Mouse (Mus musculus) cerebellum, adult 2 months (tissue): ENCODE results near the gene Slc39a9. TPM values are rescaled to one million over a fixed set of nuclear protein-coding genes. Genes with fewer than 3 reads are reported as not detected.

ENCODE experiments used
- DNase-seq, 2 experiments: peaks; one replicate each; pipeline ENCODE4 v3.0.0; 2021
- H3K27ac ChIP-seq: fragments of 200-500 bp; 2 replicates; pipeline ENCODE4 v1.5.1; 2012; ENCODE audit warnings: low read length, control low read depth, inconsistent platforms; ENCODE audit not compliant: insufficient read depth
- H3K27me3 ChIP-seq: fragments of 200-500 bp; 2 replicates; pipeline ENCODE4 v1.6.1; 2012; ENCODE audit warnings: inconsistent platforms, mild to moderate bottlenecking, low read length, moderate library complexity; ENCODE audit not compliant: control insufficient read depth, insufficient read depth
- H3K4me1 ChIP-seq: fragments of 200-500 bp; 2 replicates; pipeline ENCODE4 v1.6.1; 2011; ENCODE audit warnings: low read length; ENCODE audit not compliant: control insufficient read depth, insufficient read depth
- H3K4me3 ChIP-seq: fragments of 200-500 bp; replicated peaks from 2 replicates; pipeline ENCODE3; 2011; ENCODE audit warnings: mild to moderate bottlenecking, low read depth, low read length, control low read depth; ENCODE audit not compliant: insufficient read depth
- CTCF ChIP-seq: fragments of 200-500 bp; IDR thresholded peaks from 2 replicates; pipeline ENCODE4 v1.5.1; 2011; ENCODE audit warnings: low read depth, mild to moderate bottlenecking, control low read depth, low read length, moderate library complexity, borderline replicate concordance; ENCODE audit not compliant: insufficient read depth
- POLR2A ChIP-seq: fragments of 200-500 bp; IDR thresholded peaks from 2 replicates; pipeline ENCODE4 v1.6.1; 2011; ENCODE audit warnings: low read length, control low read depth, borderline replicate concordance; ENCODE audit not compliant: insufficient read depth
- WGBS: fragments of 180-500 bp; shearing (Covaris S2); methylation state at CpG from one replicate; pipeline ENCODE4 v1.1.7; 2018; 5-methylcytosine and 5-hydroxymethylcytosine counted together
- polyA plus RNA-seq: library from polyadenylated mRNA; depleted of rRNA; stranded (reverse); fragments of >200 nt; gene quantifications from 2 replicates; pipeline ENCODE4 v1.2.3, GENCODE M21; 2012

Gene Slc39a9
- polyA plus RNA-seq, 1 experiment: 31.9 TPM

DNA sequence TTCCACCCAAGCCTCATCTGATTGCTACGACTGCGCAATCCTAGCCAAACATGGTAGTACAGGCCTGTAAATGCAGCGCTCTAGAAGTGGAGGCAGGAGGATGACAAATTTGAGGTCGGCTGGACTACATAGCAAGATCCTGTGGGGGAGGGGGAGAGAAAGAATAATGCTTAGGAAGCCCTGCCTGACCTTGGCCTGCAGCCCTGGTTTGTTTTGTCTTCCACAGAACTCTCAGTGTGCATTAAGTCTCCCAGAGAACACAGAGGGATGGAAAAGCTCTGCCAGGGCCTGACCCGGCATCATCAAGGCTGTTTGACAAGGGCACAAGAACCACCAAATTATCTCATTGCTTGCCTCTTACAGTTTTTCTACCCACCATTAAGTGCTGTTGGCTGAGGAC lies 46.0 kb downstream of the Slc39a9 start:
- TF ChIP-seq CTCF: no peak
- TF ChIP-seq POLR2A: no peak
- Histone ChIP-seq H3K27me3 (no peaks in the 10 kb centered on the region; the same call in 1 of the 2 replicates), H3K27ac (no peak overlapping the region), H3K4me3 (no peak overlapping the region), H3K4me1 (peaks cover 5% of the 10 kb centered on the region; the same call in 1 of the 2 replicates)
- 84% methylated on average over 5 of the region's 5 CpGs for WGBS
- no peak for DNase-seq

- WGBS: 32% methylated on average over 12 of the region's 12 CpGs
- Histone ChIP-seq H3K27ac (no peak overlapping the region), H3K4me3 (peak overlapping the region; percentile 54), H3K4me1 (peaks cover 5% of the 10 kb centered on the region; the same call in 1 of the 2 replicates), H3K27me3 (no peaks in the 10 kb centered on the region; the same call in 1 of the 2 replicates)
- DNase-seq: no peak
- TF ChIP-seq CTCF (no peak), POLR2A (no peak)
These were observed 48.0 kb downstream of the Slc39a9 start for GRCm38 (mm10) chr12:80691671-80692091.

GRCm38 (mm10) chr12:80692269-80692972 lies 48.7 kb downstream of the Slc39a9 start, which contains the start of gene Plekhd1:
TSS of gene Plekhd1 (plus strand) at chr12:80692591.
- peak; percentile 57 to 70 for DNase-seq
- no peak within 1 kb of the TSS for H3K27ac ChIP-seq
- WGBS: 2% methylated on average over 52 of the region's 52 CpGs
- no peak for TF ChIP-seq CTCF
- TF ChIP-seq POLR2A: no peak
- peaks cover 3% of the 10 kb centered on the region; the same call in 1 of the 2 replicates for H3K4me1 ChIP-seq
- H3K27me3 ChIP-seq: no peaks in the 10 kb centered on the region; the same call in 1 of the 2 replicates
- peak within 1 kb of the TSS; percentile 54 for H3K4me3 ChIP-seq

GRCm38 (mm10) chr12:80693700-80694099 lies 50.0 kb downstream of the Slc39a9 start:
- no peak for TF ChIP-seq POLR2A
- no peak for TF ChIP-seq CTCF
- no peak overlapping the region for H3K27ac ChIP-seq
- no peaks in the 10 kb centered on the region; the same call in 1 of the 2 replicates for H3K4me1 ChIP-seq
- DNase-seq: no peak
- H3K4me3 ChIP-seq: no peak overlapping the region
- WGBS: 90% methylated on average over 2 of the region's 2 CpGs
- H3K27me3 ChIP-seq: no peaks in the 10 kb centered on the region; the same call in 1 of the 2 replicates

GRCm38 (mm10) chr12:80695004-80695403 lies 51.3 kb downstream of the Slc39a9 start:
- 68% methylated on average over 3 of the region's 3 CpGs for WGBS
- H3K27ac ChIP-seq: no peak overlapping the region
- no peaks in the 10 kb centered on the region; the same call in 1 of the 2 replicates for H3K27me3 ChIP-seq
- no peak for TF ChIP-seq POLR2A
- no peak for TF ChIP-seq CTCF
- DNase-seq: no peak
- H3K4me1 ChIP-seq: no peaks in the 10 kb centered on the region; the same call in 1 of the 2 replicates
- no peak overlapping the region for H3K4me3 ChIP-seq

DNA sequence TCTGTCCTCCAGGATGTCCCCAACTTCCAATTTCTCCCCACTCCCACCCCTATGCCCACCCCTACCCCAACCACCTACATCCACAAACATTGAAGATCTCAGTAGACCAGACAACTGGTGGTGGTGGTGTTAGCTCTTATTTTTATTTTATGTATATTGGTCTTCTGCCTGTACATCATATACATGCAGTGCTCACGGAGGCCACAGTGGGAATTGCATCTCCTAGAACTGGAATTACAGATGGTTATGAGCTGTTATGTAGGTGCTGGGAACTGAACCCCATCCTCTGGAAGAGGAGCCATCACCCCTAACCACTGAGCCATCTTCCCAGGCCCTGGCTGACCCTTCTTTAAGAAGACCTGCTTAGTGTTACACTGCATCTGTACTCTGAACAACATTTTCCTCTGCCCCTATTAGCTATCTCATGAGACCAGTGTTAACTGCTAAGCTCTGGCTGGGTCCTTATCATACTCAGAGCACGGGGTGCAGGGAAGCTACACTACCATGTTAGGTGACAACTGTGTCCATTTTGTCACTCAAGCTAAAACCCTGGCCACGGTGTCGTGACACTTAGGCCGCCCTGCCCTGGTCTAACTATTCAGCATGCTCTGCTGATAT lies 55.0 kb downstream of the Slc39a9 start:
- WGBS: 97% methylated on average over 5 of the region's 5 CpGs
- Histone ChIP-seq H3K27me3 (no peaks in the 10 kb centered on the region; the same call in 1 of the 2 replicates), H3K4me3 (no peak overlapping the region), H3K27ac (no peak overlapping the region), H3K4me1 (no peaks in the 10 kb centered on the region)
- no peak for DNase-seq
- TF ChIP-seq CTCF (no peak), POLR2A (no peak)

- TF ChIP-seq CTCF: no peak
- no peak for TF ChIP-seq POLR2A
- DNase-seq: no peak
These were observed 55.5 kb downstream of the Slc39a9 start for GRCm38 (mm10) chr12:80699144-80699531.

DNA sequence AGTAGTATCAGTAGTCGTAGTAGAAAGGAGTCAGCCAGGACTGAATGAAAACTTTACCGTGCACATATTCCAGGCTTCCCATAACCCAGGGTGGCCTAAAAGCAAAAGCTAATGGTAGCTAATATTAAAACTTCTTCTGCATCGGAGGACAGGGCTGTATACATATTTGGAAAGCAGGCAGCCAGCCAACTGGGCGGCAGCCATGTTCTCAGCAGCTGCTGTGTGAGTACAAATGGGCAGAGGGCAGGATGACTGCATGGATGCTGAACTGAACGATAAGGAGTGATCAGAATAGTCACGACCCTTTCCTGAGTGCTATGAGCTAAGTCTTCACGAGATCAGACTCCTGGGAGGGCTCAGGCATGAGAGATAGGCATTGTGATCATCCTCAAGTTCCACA lies 57.6 kb downstream of the Slc39a9 start:
- TF ChIP-seq POLR2A (no peak), CTCF (no peak)
- 28% methylated on average over 7 of the region's 7 CpGs for WGBS
- DNase-seq: no peak
- H3K27ac ChIP-seq: no peak overlapping the region
- no peaks in the 10 kb centered on the region for H3K27me3 ChIP-seq
- H3K4me3 ChIP-seq: no peak overlapping the region
- peaks cover 6% of the 10 kb centered on the region for H3K4me1 ChIP-seq

More at GRCm38 (mm10) chr12:80699144-80699531, 55.5 kb downstream of the Slc39a9 start:
- no peak overlapping the region for H3K27ac ChIP-seq
- H3K4me3 ChIP-seq: no peak overlapping the region
- H3K27me3 ChIP-seq: no peaks in the 10 kb centered on the region
- WGBS: 88% methylated on average over 2 of the region's 2 CpGs
- H3K4me1 ChIP-seq: no peaks in the 10 kb centered on the region
